Mouse (Mus musculus) embryonic facial prominence, embryonic 12.5 days (tissue): ENCODE data around the gene Zfp84. TPM values are rescaled to one million over a fixed set of nuclear protein-coding genes. Genes with fewer than 3 reads are reported as not detected.
A peak's percentile ranks its signal among the peaks of the same experiment; 100 is the strongest.

Experiments
- ATAC-seq: fragments of 200-750 bp; cut with Nextera tagmentation; 2 replicates; pipeline ENCODE4 v1.8.0; 2017; ENCODE audit not compliant: insufficient number of reproducible peaks, insufficient read depth, low FRiP score, low TSS enrichment
- H3K27ac ChIP-seq: fragments of 300-500 bp; sonication (generic); 2 replicates; pipeline ENCODE4 v1.5.1; 2016; ENCODE audit warnings: mild to moderate bottlenecking
- H3K27me3 ChIP-seq: fragments of 300-500 bp; sonication (generic); 2 replicates; pipeline ENCODE4 v1.6.1; 2016; ENCODE audit warnings: mild to moderate bottlenecking, moderate library complexity
- H3K36me3 ChIP-seq: fragments of 300-500 bp; sonication (generic); 2 replicates; pipeline ENCODE4 v1.6.1; 2016; ENCODE audit warnings: mild to moderate bottlenecking
- H3K4me1 ChIP-seq: fragments of 300-500 bp; sonication (generic); 2 replicates; pipeline ENCODE4 v1.6.1; 2016
- H3K4me2 ChIP-seq: fragments of 300-500 bp; sonication (generic); replicated peaks from 2 replicates; pipeline ENCODE4 v1.6.1; 2016; ENCODE audit warnings: mild to moderate bottlenecking, moderate library complexity
- H3K4me3 ChIP-seq: fragments of 300-500 bp; sonication (generic); 2 replicates; pipeline ENCODE4 v1.5.1; 2016; ENCODE audit warnings: mild to moderate bottlenecking
- H3K9ac ChIP-seq: fragments of 300-500 bp; sonication (generic); 2 replicates; pipeline ENCODE4 v1.6.1; 2016; ENCODE audit warnings: mild to moderate bottlenecking, moderate library complexity
- H3K9me3 ChIP-seq: fragments of 300-500 bp; sonication (generic); 2 replicates; pipeline ENCODE4 v1.6.1; 2016; ENCODE audit warnings: mild to moderate bottlenecking, moderate library complexity
- WGBS: fragments of 180-500 bp; shearing (Covaris S2); methylation state at CpG from one replicate; pipeline ENCODE4 v1.1.7; 2016; 5-methylcytosine and 5-hydroxymethylcytosine counted together
- polyA plus RNA-seq: library from polyadenylated mRNA; unstranded; fragments of >200 nt; fragmentation: Nextera tagmentation; extraction: Ambion mirVana; gene quantifications from 2 replicates; pipeline ENCODE4 v1.2.1, GENCODE M21; 2016

Gene Zfp84
- polyA plus RNA-seq, 1 experiment from 2014 or later: 14.6 TPM

DNA sequence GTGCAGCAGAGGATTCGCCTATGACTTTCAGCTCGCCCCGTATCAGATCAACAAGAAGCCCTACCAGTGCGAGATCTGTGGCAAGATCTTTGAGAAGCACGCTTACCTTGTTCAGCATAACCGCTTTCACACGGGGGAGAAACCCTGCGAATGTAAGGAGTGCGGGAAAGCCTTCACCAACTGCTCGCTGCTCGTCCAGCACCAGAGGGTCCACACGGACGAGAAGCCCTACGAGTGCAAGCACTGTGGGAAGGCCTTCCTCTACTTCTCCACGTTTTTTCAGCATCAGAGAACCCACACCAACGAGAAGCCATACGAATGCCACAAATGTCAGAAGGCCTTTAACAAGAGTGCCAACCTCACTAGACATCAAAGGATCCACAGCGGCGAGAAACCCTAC lies 8.2 kb downstream of the Zfp84 start:
- WGBS: 96% methylated on average over 19 of the region's 19 CpGs
- no peaks in the 10 kb centered on the region for H3K9me3 ChIP-seq
- no peak overlapping the region for H3K4me2 ChIP-seq
- H3K9ac ChIP-seq: no peak overlapping the region
- no peaks in the 10 kb centered on the region for H3K4me1 ChIP-seq
- H3K4me3 ChIP-seq: no peak overlapping the region
- no peaks in the 10 kb centered on the region for H3K27me3 ChIP-seq
- no peak for ATAC-seq
- peaks cover 67% of the 10 kb centered on the region for H3K36me3 ChIP-seq
- no peak overlapping the region for H3K27ac ChIP-seq

- peaks cover 61% of the 10 kb centered on the region for H3K36me3 ChIP-seq
- no peak overlapping the region for H3K4me3 ChIP-seq
- no peak overlapping the region for H3K27ac ChIP-seq
- H3K9ac ChIP-seq: no peak overlapping the region
- H3K4me2 ChIP-seq: no peak overlapping the region
- 94% methylated on average over 10 of the region's 10 CpGs for WGBS
- no peaks in the 10 kb centered on the region for H3K9me3 ChIP-seq
- no peaks in the 10 kb centered on the region for H3K4me1 ChIP-seq
- no peak for ATAC-seq
- no peaks in the 10 kb centered on the region for H3K27me3 ChIP-seq
Observed at GRCm38 (mm10) chr7:29777372-29777771, 9.0 kb downstream of the Zfp84 start.

DNA sequence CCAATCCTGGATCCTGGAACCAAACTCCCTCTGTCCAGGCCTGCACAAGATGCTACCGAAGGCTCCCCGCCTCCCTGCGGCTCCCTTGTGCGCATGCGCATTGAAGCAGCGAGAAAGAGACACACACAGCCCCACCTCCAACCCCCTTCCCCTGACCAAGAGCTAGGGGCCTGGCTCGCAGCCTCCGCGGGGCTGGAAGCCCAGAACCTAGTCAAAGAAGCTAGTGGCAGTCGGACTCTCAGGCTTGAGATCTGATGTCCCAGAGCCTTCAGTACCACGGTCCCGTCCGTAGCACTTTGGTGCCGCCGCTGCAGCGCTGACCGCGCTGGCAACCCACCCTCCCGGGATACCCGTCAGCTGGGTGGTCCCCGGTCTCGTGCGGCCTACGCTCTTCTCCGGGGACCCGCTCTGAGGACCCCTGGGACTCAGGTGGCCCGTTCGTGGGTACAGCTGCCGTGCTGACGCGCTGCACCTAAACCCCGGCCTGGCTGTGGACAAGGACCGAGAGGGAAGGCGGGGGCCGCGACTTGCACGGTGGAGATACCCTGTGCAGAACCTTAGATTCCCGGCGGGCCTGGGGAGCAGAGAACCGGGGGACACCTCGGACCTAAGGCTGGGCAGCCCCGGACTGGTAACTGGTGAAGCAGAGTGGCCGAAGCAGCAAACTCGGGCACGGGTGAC lies 15.7 kb downstream of the Zfp84 start, which contains the start of gene Zfp30:
TSS of gene Zfp30 (plus strand) at position 128 of the 681 bp plus-strand sequence.
- Histone ChIP-seq H3K4me1 (peaks cover 14% of the 10 kb centered on the region), H3K27me3 (no peaks in the 10 kb centered on the region), H3K4me3 (peak within 1 kb of the TSS; percentile 86), H3K9me3 (no peaks in the 10 kb centered on the region), H3K36me3 (peaks cover 19% of the 10 kb centered on the region), H3K9ac (peak within 1 kb of the TSS; percentile 89), H3K27ac (peak within 1 kb of the TSS; percentile 86), H3K4me2 (peak within 1 kb of the TSS; percentile 61)
- peak; percentile 96 for ATAC-seq
- WGBS: under 1% methylated on average over 45 of the region's 45 CpGs

- Histone ChIP-seq H3K36me3 (peaks cover 28% of the 10 kb centered on the region), H3K4me2 (peak overlapping the region; percentile 61), H3K27ac (no peak overlapping the region), H3K9me3 (no peaks in the 10 kb centered on the region), H3K9ac (no peak overlapping the region), H3K27me3 (no peaks in the 10 kb centered on the region), H3K4me1 (peaks cover 14% of the 10 kb centered on the region), H3K4me3 (peak overlapping the region; percentile 86)
- 56% methylated on average over 8 of the region's 8 CpGs for WGBS
- ATAC-seq: no peak
Observed at GRCm38 (mm10) chr7:29785023-29785422, 16.7 kb downstream of the Zfp84 start.

- peaks cover 14% of the 10 kb centered on the region for H3K4me1 ChIP-seq
- no peak overlapping the region for H3K27ac ChIP-seq
- no peaks in the 10 kb centered on the region for H3K27me3 ChIP-seq
- WGBS: 85% methylated on average over 5 of the region's 5 CpGs
- no peaks in the 10 kb centered on the region for H3K9me3 ChIP-seq
- H3K4me2 ChIP-seq: peak overlapping the region; percentile 61
- peak overlapping the region; percentile 86 for H3K4me3 ChIP-seq
- peak overlapping the region; percentile 35; the same call in 1 of the 2 replicates for H3K9ac ChIP-seq
- peaks cover 36% of the 10 kb centered on the region for H3K36me3 ChIP-seq
- no peak for ATAC-seq
Observed at GRCm38 (mm10) chr7:29785888-29786287, 17.5 kb downstream of the Zfp84 start.

- peak overlapping the region; percentile 8; the same call in 1 of the 2 replicates for H3K4me2 ChIP-seq
- peaks cover 14% of the 10 kb centered on the region for H3K27me3 ChIP-seq
- no peak overlapping the region for H3K27ac ChIP-seq
- ATAC-seq: no peak
- H3K4me3 ChIP-seq: no peak overlapping the region
- no peaks in the 10 kb centered on the region for H3K4me1 ChIP-seq
- H3K9me3 ChIP-seq: peaks cover 5% of the 10 kb centered on the region; the same call in 1 of the 2 replicates
- H3K9ac ChIP-seq: no peak overlapping the region
- 35% methylated on average over 27 of the region's 27 CpGs for WGBS
- H3K36me3 ChIP-seq: peaks cover 64% of the 10 kb centered on the region
Observed at GRCm38 (mm10) chr7:29792906-29793305, 24.6 kb downstream of the Zfp84 start.

DNA sequence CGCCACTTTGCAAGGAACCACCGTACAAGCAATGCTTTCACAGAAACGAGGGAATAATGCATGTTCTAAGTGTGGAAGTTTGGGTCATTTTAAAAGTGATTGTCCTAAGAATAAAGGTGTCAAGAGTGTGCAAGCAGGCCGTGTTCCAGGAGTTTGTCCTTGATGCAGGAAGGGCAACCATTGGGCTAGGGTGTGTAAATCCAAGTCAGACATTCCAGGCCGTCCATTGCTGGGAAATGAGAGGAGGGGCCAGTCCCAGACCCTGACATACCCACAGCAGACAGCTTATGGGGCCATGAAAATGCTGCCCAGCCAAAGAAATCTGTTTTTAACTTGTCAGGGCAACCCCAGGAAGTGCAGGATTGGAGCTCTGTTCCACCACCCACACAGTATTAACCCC lies 38.7 kb downstream of the Zfp84 start:
- Histone ChIP-seq H3K4me2 (no peak overlapping the region), H3K27ac (no peak overlapping the region), H3K4me3 (no peak overlapping the region), H3K9ac (no peak overlapping the region), H3K9me3 (no peaks in the 10 kb centered on the region), H3K4me1 (no peaks in the 10 kb centered on the region), H3K36me3 (no peaks in the 10 kb centered on the region), H3K27me3 (no peaks in the 10 kb centered on the region)
- ATAC-seq: no peak
- 85% methylated on average over 5 of the region's 5 CpGs for WGBS

- Histone ChIP-seq H3K9ac (no peak overlapping the region), H3K4me3 (no peak overlapping the region), H3K27ac (no peak overlapping the region), H3K4me1 (peaks cover 16% of the 10 kb centered on the region), H3K4me2 (no peak overlapping the region), H3K36me3 (no peaks in the 10 kb centered on the region), H3K9me3 (no peaks in the 10 kb centered on the region), H3K27me3 (no peaks in the 10 kb centered on the region)
- 95% methylated on average over 1 of the region's 1 CpGs for WGBS
- no peak for ATAC-seq
Observed at GRCm38 (mm10) chr7:29812244-29812643, 43.9 kb downstream of the Zfp84 start.

GRCm38 (mm10) chr7:29814381-29814780 lies 46.0 kb downstream of the Zfp84 start:
- no peaks in the 10 kb centered on the region for H3K9me3 ChIP-seq
- peaks cover 27% of the 10 kb centered on the region for H3K4me1 ChIP-seq
- ATAC-seq: no peak
- no peaks in the 10 kb centered on the region for H3K27me3 ChIP-seq
- H3K36me3 ChIP-seq: 0 out of 2 replicates have a peak, but pooled peaks cover 5% of the 10 kb centered on the region
- H3K27ac ChIP-seq: no peak overlapping the region
- H3K4me3 ChIP-seq: peak overlapping the region; percentile 72; the same call in 1 of the 2 replicates
- peak overlapping the region; percentile 78; the same call in 1 of the 2 replicates for H3K4me2 ChIP-seq
- H3K9ac ChIP-seq: no peak overlapping the region
- 85% methylated on average over 2 of the region's 2 CpGs for WGBS

DNA sequence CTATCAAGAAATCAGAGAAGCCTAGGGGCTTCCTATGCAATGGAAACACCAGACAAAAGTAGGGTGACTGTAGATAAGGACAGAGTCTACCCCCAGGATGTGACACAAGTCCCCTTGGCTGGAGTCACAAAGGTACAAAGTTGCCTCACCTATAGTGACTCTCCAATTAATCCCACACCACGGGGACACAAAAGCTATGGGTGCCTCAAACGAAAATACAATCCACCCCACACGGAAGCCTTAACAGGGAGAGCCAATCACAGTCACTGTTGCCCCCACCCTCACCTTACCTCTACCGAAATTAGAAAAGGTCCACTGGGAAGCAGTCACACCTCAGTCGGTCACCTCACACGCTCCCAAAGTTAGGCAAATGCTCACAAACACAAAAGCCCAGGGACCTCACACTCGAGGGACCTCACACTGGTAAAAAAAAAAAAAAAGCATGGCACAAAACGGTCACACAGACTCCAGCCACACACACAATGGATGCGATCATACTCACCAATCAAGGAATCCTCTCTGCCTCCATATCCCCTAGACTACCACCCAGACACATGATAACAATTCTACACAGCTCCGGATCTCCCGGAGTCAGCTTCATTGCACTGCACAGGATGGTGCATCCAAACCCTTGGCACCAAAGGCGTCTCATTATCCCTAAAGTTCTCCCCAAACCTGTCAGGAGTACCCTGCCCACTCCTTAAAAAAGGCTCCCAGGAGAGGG lies 46.9 kb downstream of the Zfp84 start:
- peak overlapping the region; percentile 72 for H3K4me3 ChIP-seq
- peaks cover 28% of the 10 kb centered on the region for H3K4me1 ChIP-seq
- H3K27ac ChIP-seq: 0 out of 2 replicates have a peak overlapping the region, but pooled peaks have one; percentile 57
- 3% methylated on average over 12 of the region's 12 CpGs for WGBS
- peak overlapping the region; percentile 78 for H3K4me2 ChIP-seq
- no peaks in the 10 kb centered on the region for H3K27me3 ChIP-seq
- peak overlapping the region; percentile 70 for H3K9ac ChIP-seq
- H3K36me3 ChIP-seq: 0 out of 2 replicates have a peak, but pooled peaks cover 5% of the 10 kb centered on the region
- peak; percentile 48 for ATAC-seq
- H3K9me3 ChIP-seq: no peaks in the 10 kb centered on the region

- Histone ChIP-seq H3K4me2 (peak within 1 kb of the TSS; percentile 78), H3K27ac (peak within 1 kb of the TSS; percentile 91), H3K4me1 (peaks cover 28% of the 10 kb centered on the region), H3K9me3 (no peaks in the 10 kb centered on the region), H3K4me3 (peak within 1 kb of the TSS; percentile 72), H3K36me3 (0 out of 2 replicates have a peak, but pooled peaks cover 5% of the 10 kb centered on the region), H3K27me3 (no peaks in the 10 kb centered on the region), H3K9ac (peak within 1 kb of the TSS; percentile 70)
- under 1% methylated on average over 26 of the region's 26 CpGs for WGBS
- peak; percentile 95 for ATAC-seq
Observed at GRCm38 (mm10) chr7:29815910-29816429, 47.6 kb downstream of the Zfp84 start, which contains the start of gene Zfp790. TSS of gene Zfp790 (plus strand) at chr7:29816114.
